ENCODE assay signal across 9 mouse cellular contexts in the genomic region with DNA sequence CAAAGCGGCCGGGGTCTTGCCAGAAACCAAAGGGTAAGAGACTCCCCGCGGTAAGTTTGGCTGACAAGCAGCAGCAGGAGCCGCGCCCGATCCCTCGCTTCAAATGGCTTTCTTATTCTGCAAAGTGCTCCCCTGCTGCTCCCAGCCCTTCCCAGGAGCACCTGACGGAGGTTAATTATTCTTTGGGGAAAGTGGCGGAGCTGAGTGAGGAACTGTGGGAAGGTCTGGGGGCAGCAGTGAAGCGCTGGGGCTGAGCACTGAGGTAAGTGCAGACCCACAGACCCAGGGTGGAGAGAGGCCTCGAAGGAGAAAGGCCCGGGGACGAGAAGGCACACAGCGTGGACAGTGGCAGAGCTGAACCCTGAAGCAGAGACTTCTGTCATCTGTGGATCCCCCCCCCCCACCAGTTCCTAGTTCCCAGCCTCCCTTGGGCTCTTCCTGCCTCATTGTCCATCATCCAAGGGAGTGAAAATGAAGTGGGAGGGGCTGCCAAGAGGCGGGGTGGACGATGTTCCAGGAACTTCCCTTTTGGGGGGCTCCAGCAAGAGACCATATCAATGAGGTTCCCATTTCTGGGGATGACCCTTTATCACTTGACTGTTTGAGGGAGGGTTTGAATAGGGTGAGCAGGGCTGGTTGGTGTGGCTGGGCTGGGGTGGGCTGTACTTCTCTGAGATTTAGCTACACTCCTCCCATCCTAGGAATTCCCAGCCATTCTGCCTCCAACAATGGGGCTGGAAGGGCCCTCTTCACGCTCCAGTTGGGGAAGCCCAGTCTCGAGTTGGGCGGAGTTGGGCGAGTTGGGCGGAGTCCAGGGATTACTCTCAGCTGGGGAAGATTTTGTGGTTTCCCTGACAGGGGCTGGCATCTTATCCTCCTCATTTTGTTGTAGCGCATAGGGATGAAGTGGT. TPM values are rescaled to one million over a fixed set of nuclear protein-coding genes. Genes with fewer than 3 reads are reported as not detected.
DNase-seq lines count a peak whose midpoint lies in the region; ATAC-seq lines count a peak whose summit lies in the region.
"Had no signal": no experiment of that assay in that cellular context is flagged by ENCODE, and none has a peak within 500 bp of the region (broad histone marks: within the 10 kb centered on the region; RNA-seq: fewer than 3 reads in every experiment).

No protein-coding gene starts in this region.

- H3K4me2 ChIP-seq in heart, embryonic 12.5 days = peak overlapping the region; percentile 83
- peak overlapping the region; percentile 46 for H3K4me2 ChIP-seq in neural tube, embryonic 11.5 days (ENCODE audit: low read depth)

- H3K9ac ChIP-seq in heart, embryonic 12.5 days = peak overlapping the region; percentile 70
- peak overlapping the region; percentile 45 for H3K9ac ChIP-seq in neural tube, embryonic 11.5 days (ENCODE audit: low read length)

- DNase-seq in heart, adult 8-10 months (ENCODE audit: low spot score) = no peak
- DNase-seq in forebrain, embryonic 10.5 days (ENCODE audit: extremely low spot score, low spot score) = peak; percentile 61
- peak; percentile 49 for DNase-seq in kidney, postnatal 10 days
- peak; percentile 29 for DNase-seq in neural tube, embryonic 11.5 days (ENCODE audit: low spot score)
- DNase-seq in left cerebral cortex, postnatal 10 days (ENCODE audit: extremely low spot score in 1 of 2, low spot score in 2 of 2) = no peak
- no peak for DNase-seq in natural killer cell, adult 2 months (ENCODE audit: low spot score in 2 of 2)
- no peak for DNase-seq in left cerebral cortex, adult 8-10 months (ENCODE audit: low spot score in 2 of 2)

- H3K4me1 ChIP-seq in heart, embryonic 12.5 days (replicated peaks) = peaks cover 8% of the 10 kb centered on the region
- peaks cover 34% of the 10 kb centered on the region for H3K4me1 ChIP-seq in forebrain, embryonic 10.5 days
- H3K4me1 ChIP-seq in neural tube, embryonic 11.5 days (ENCODE audit: control insufficient read depth, insufficient read depth, low read length) = no peaks in the 10 kb centered on the region

- ATAC-seq in heart, embryonic 12.5 days (ENCODE audit: insufficient number of reproducible peaks, low FRiP score) = 0 out of 2 replicates have a peak, but pooled peaks have one; percentile 22
- ATAC-seq in neural tube, embryonic 11.5 days (ENCODE audit: insufficient read depth, low FRiP score, low TSS enrichment) = no peak

- H3K27me3 ChIP-seq in heart, embryonic 12.5 days (replicated peaks) = peaks cover 36% of the 10 kb centered on the region
- peaks cover 60% of the 10 kb centered on the region for H3K27me3 ChIP-seq in forebrain, embryonic 10.5 days (ENCODE audit: poor library complexity, severe bottlenecking)
- peaks cover 5% of the 10 kb centered on the region; the same call in 1 of the 2 replicates for H3K27me3 ChIP-seq in neural tube, embryonic 11.5 days (ENCODE audit: control insufficient read depth, insufficient read depth, low read length)

- H3K9me3 ChIP-seq in heart, embryonic 12.5 days (replicated peaks) = peaks cover 7% of the 10 kb centered on the region; the same call in 1 of the 2 replicates
- H3K9me3 ChIP-seq in forebrain, embryonic 10.5 days = no peaks in the 10 kb centered on the region
- no peaks in the 10 kb centered on the region for H3K9me3 ChIP-seq in neural tube, embryonic 11.5 days (ENCODE audit: control insufficient read depth, low read length)

- intact Hi-C loops in left cerebral cortex, postnatal 10 days (cut with DNase I) = no loop called here

- no peak overlapping the region for H3K27ac ChIP-seq in heart, embryonic 12.5 days (ENCODE audit: poor library complexity, severe bottlenecking)
- H3K27ac ChIP-seq in forebrain, embryonic 10.5 days = peak overlapping the region; percentile 81
- no peak overlapping the region for H3K27ac ChIP-seq in neural tube, embryonic 11.5 days (ENCODE audit: low read depth, low read length)
- H3K27ac ChIP-seq: macrophage had no signal

- H3K4me3 ChIP-seq in heart, embryonic 12.5 days = peak overlapping the region; percentile 37
- peak overlapping the region; percentile 47 for H3K4me3 ChIP-seq in forebrain, embryonic 10.5 days
- H3K4me3 ChIP-seq in neural tube, embryonic 11.5 days (ENCODE audit: low read depth, low read length) = 0 out of 2 replicates have a peak overlapping the region, but pooled peaks have one; percentile 18

- no peaks in the 10 kb centered on the region for H3K36me3 ChIP-seq in heart, embryonic 12.5 days
- H3K36me3 ChIP-seq in forebrain, embryonic 10.5 days (replicated peaks) = no peaks in the 10 kb centered on the region
- no peaks in the 10 kb centered on the region for H3K36me3 ChIP-seq in neural tube, embryonic 11.5 days (ENCODE audit: control insufficient read depth, insufficient read depth, low read length)

- WGBS in heart, embryonic 12.5 days = 6% methylated on average over 23 of the region's 23 CpGs
- WGBS in forebrain, embryonic 10.5 days = 2% methylated on average over 23 of the region's 23 CpGs
- 4% methylated on average over 23 of the region's 23 CpGs for WGBS in neural tube, embryonic 11.5 days

RNA-seq across cellular contexts. Expression of a gene that starts 59.4 kb away (rescaled TPM):
- polyA plus RNA-seq in heart, embryonic 12.5 days (2016; fragmentation: Nextera tagmentation; extraction: Ambion mirVana) = 13.9 and 15.3 TPM in 2 replicates
- total RNA-seq in heart, adult 8-10 months (2022) = 10 to 100 TPM; 23.7 to 44.2 (median 32.3) TPM
- 2.8 and 3.0 TPM in 2 replicates for polyA plus RNA-seq in forebrain, embryonic 10.5 days (2016; fragmentation: Nextera tagmentation; extraction: Ambion mirVana)
- polyA plus RNA-seq in neural tube, embryonic 11.5 days (2014; fragmentation: Nextera tagmentation; extraction: Ambion mirVana) = 6.1 and 7.5 TPM in 2 replicates
- total RNA-seq in left cerebral cortex, postnatal 10 days (2021) = 10 to 100 TPM; 13.1 to 18.7 TPM
- total RNA-seq in left cerebral cortex, adult 8-10 months (2022) = 10 to 100 TPM; 17.1 to 20.0 (median 18.9) TPM

Comparison
In these comparisons a context has a peak if more than half of its experiments do, and no peak if none do; other contexts are left out.
1. DNase-seq: peak in forebrain, embryonic 10.5 days (single experiment), kidney, postnatal 10 days (single experiment) and neural tube, embryonic 11.5 days (single experiment); none in heart, adult 8-10 months (single experiment), left cerebral cortex, postnatal 10 days (0 of 2), natural killer cell, adult 2 months (0 of 2) and left cerebral cortex, adult 8-10 months (0 of 2).
2. Peak in every context shown above with its lines, with median percentiles within 50 percentile points of each other: H3K4me3 ChIP-seq.